Mouse (Mus musculus): ENCODE results near the gene Mmrn1.

- TF ChIP-seq CTCF (IDR thresholded peaks at IDR 0.05; ENCODE audit: borderline replicate concordance, extremely low read depth, insufficient read depth, insufficient read length), result no peak
- no peak for TF ChIP-seq POLR2A (IDR thresholded peaks at IDR 0.05; ENCODE audit: borderline replicate concordance, extremely low read depth, insufficient read depth, insufficient read length, poor library complexity, severe bottlenecking)
Measured at GRCm38 (mm10) chr6:60994521-60994920, 69.7 kb downstream of the Mmrn1 start.
